Mouse (Mus musculus) adrenal gland, adult 18-20 months (tissue): ENCODE measurements around the gene Bspry. TPM values are rescaled to one million over a fixed set of nuclear protein-coding genes. Genes with fewer than 3 reads are reported as not detected.

Experiments used
- total RNA-seq, 2 experiments: library from RNA; stranded (reverse); gene quantifications; 1 replicate in 1 of 2; 2 replicates in 1 of 2; pipeline ENCODE4 v1.2.3; 2021

Gene Bspry
- total RNA-seq, 2 experiments from 2014 or later = 3.7 to 9.6 TPM

Other genes with a start within 250 kb of the Bspry start
- 1 to 10 TPM; 4.7 to 4.8 TPM for gene Zfp37, start 249.0 kb upstream of the Bspry start, total RNA-seq
- 10 to 100 TPM; 27.0 to 28.3 TPM for gene Slc31a2, start 217.5 kb upstream of the Bspry start, total RNA-seq
- gene Fkbp15, start 119.5 kb upstream of the Bspry start, total RNA-seq = 10 to 100 TPM; 31.4 to 32.1 TPM
- gene Slc31a1, start 119.3 kb upstream of the Bspry start, total RNA-seq = 10 to 100 TPM; 49.1 to 50.2 TPM
- 10 to 100 TPM; 61.2 to 63.0 TPM for gene Cdc26, start 71.4 kb upstream of the Bspry start, total RNA-seq
- gene Prpf4, start 71.3 kb upstream of the Bspry start, total RNA-seq = 10 to 100 TPM; 22.8 to 27.6 TPM
- gene Rnf183, start 44.8 kb upstream of the Bspry start, total RNA-seq = 1 to 10 TPM in 1 of 2 experiments, not detected in 1; 1.1 TPM
- gene Wdr31, start 9.2 kb upstream of the Bspry start, total RNA-seq = 1 to 10 TPM; 1.2 to 1.8 TPM
- gene Hdhd3, start 23.4 kb downstream of the Bspry start, total RNA-seq = 10 to 100 TPM in 1 of 2 experiments, 1 to 10 TPM in 1; 9.8 to 21.4 TPM
- gene Alad, start 39.9 kb downstream of the Bspry start, total RNA-seq = 100 to 1,000 TPM in 1 of 2 experiments, 10 to 100 TPM in 1; 92.6 to 112 TPM
- gene Pole3, start 45.0 kb downstream of the Bspry start, total RNA-seq = 10 to 100 TPM; 43.7 to 52.1 TPM
- under 1 TPM; 0.27 to 0.29 TPM for gene 4933430I17Rik, start 45.3 kb downstream of the Bspry start, total RNA-seq
- 10 to 100 TPM; 23.2 to 24.3 TPM for gene Rgs3, start 79.8 kb downstream of the Bspry start, total RNA-seq